Mouse (Mus musculus): ENCODE results near the gene Kif5c.
A peak's percentile ranks its signal among the peaks of the same experiment; 100 is the strongest.

Kif5c gene

DNA sequence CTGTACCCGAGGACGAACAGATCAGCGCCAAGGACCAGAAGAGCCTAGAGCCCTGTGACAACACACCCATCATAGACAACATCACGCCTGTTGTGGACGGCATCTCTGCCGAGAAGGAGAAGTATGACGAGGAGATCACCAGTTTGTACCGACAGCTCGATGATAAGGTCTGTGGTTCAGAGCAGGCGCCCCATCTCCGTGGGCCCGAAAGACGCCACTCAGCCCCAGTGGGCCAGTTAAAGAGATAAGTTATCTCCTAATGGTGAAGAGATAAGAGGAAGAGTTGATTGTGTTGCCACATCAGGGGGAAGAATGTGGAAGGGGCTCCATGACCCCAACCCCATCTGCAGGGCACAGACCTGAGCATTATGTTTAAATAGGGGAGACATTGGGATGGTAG is 103.9 kb downstream of the Kif5c start:
- DNase-seq: no peak

DNA sequence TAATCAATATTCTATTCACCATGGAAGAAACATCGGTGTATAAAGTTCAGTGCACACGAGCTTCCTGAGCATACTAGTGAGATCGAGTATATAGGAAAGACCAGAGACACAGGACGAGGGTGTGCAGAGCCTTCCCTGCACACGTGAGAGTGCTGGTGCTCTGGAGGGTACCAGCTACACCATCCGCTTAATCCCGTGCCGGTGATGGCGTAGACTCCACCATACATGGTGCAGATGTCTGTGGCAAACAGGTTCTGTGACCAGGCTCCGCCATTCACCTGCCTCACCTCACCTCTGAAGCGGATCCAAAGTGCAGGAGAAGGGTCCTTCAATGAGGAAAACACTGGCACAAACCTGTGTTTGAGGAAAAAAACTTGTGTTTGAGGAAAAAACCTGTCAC is 107.6 kb downstream of the Kif5c start:
- peak; percentile 44 for DNase-seq

DNA sequence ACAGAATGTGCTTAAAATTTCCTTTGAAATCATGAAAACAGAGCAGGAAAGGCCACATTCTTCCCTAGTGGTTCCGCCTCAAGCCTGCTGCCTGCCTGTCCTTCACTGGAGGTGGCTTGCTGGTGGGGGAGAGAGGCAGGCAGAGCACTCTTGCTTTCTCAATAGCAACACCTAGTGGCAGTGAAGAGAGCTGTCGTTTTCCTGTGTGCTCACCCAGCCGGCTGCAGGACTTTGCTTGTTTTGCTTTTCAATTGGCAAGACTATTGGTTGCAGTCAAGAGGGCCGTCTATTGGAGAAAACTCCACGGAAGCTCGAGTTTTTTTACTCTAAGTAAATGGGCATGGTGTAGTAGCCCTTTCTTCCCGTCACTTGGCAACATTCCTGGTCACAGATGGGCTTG is 108.1 kb downstream of the Kif5c start:
- DNase-seq: peak; percentile 88

GRCm38 (mm10) chr2:49727686-49728085 is 108.6 kb downstream of the Kif5c start:
- DNase-seq: no peak

DNA sequence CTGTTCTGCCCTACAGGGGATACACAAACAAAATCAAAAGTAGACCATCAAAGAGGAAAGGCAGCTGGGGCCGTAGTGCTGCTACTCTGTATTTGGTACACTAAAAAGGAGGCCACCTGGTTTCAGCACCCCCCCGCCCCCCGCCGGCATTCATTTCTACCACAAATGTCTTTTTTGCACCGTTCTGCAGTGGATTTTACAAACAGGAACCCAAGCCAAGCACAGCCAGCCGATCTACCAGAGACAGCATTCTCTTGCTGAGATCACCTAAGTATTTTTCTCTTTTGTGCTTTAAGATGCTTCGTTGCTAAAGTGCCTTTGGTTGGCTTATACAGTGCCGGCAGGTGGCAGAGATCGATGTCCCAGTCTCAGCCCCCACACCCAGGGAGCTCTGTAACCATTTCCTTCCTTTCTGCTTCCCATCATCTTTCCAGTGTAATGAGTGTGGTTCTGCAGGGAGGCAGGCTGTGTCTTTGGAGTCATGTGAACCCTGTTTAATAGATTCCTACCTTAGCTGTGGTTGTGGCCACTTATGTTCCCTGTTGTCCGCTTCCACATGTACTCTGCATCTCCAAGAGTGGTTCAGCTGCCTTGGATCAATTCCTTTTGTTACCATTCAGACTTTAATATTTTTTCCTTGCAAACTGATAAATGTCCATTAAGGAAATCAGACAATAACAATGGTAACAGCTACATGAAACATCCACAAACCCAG is 110.0 kb downstream of the Kif5c start:
- DNase-seq: no peak

DNA sequence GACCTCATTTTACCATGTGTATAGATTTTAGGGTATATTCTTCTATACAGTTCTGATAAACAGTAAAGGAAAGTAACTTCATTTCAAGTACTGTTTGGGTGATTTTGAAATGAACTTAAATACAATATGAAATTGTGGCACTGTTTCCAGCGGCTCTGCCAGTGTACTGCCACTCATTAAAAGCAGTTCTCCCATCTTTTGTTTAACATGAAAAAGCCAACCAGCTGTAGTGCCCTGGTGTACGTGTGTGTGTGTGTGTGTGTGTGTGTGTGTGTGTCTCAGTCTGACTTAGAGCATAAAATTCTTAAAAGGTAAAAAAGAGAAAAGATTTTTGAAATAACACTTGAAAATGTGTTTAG is 110.5 kb downstream of the Kif5c start:
- no peak for DNase-seq

GRCm38 (mm10) chr2:49730183-49730582 is 111.1 kb downstream of the Kif5c start:
- DNase-seq: no peak

GRCm38 (mm10) chr2:49732745-49733655 is 113.9 kb downstream of the Kif5c start:
- DNase-seq: no peak

- no peak for DNase-seq
Measured at GRCm38 (mm10) chr2:49733656-49734008, 114.5 kb downstream of the Kif5c start.

DNA sequence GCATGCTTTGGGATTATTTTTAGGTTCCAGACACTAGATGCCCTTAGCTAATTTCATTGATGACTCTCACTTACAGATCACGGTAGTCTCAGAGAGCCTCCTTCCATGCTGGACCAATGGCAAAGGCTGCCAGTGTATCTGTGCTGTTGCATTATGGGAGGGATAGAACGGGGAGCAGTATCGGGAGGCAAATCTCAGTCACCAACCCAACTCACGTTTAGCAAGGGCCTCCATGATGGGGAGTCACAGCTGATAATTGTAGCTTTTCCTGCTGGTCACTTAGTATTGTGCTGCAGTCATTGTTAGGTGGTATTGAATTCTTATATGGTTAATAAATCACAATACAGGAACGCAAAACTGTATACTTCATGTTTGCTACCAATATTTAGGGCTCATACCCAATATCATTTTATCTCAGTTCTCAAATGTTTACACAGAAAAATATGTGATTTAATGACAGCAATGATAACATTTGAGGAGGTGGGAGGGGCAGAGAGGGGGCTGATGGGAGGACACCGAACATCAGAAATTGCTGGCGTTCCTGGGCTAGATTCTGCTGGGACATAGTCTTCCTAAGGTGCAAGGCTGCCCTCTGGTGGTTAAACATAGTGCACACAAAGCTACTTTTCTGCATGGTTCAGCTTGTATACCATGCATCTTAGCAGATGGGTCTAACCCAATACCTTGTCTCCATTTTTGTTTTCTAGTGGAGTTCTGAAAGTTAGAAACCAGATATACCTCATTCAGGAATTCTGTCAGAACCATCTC is 115.1 kb downstream of the Kif5c start:
- peak; percentile 78 for DNase-seq

GRCm38 (mm10) chr2:49735386-49735785 is 116.3 kb downstream of the Kif5c start:
- DNase-seq: no peak

DNA sequence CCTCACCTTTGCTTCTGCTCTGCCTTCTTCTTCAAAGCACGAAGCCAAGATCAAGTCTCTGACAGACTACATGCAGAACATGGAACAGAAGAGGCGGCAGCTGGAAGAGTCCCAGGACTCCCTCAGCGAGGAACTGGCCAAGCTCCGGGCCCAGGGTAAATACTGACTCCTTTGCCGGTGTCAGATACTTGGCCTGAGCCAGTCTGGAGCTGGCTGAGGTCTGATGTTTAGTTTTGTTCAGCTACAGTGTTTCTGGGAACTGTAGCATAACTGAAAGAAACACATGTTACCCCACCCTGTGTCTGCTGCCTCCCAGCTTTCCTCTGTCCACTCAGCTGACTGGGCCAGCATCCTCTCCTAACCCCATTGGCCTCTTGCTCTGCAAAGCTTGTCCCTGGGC is 119.9 kb downstream of the Kif5c start:
- peak; percentile 85 for DNase-seq

GRCm38 (mm10) chr2:49741026-49741425 is 121.9 kb downstream of the Kif5c start:
- DNase-seq: no peak

- peak; percentile 84 for DNase-seq
Measured at GRCm38 (mm10) chr2:49741895-49742734, 123.0 kb downstream of the Kif5c start.

GRCm38 (mm10) chr2:49742919-49743318 is 123.8 kb downstream of the Kif5c start:
- DNase-seq: no peak

- no peak for DNase-seq
Measured at GRCm38 (mm10) chr2:49743775-49744174, 124.7 kb downstream of the Kif5c start.

DNA sequence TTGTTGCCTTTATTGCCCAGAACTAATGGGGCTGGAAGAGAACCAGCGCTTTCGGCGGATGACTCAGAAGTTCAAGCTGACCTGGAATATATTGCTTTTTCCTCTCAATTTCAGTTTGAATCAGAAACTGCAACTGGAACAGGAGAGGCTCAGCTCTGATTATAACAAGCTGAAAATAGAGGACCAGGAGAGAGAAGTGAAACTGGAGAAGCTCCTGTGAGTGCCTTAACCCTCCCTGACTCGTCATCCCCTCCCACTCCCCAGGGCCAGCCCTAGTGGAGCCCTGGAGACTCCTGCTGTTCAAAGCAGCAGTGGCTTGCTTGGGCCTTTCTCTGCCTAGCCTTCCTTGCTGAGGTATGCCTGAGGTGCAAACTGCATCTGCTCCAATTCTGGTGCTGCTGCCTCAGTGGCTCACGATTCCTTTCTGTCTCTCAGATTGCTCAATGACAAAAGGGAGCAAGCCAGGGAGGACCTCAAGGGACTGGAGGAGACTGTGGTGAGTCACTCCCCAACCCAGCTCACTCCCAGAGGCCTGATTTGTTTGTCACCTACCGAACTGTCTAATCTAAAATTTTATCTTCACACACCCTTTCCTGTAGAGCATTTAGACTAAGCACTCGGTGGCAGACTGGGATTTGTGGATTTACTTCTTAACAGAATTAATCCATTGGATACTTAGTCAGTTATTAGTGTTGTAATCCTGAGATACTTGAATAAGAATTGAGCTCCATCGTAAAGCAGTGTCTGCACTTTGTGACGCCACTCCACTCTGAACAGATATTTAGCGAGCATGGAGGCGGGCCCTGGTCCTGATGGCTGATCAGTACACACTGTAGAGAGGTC is 125.4 kb downstream of the Kif5c start:
- DNase-seq: no peak

DNA sequence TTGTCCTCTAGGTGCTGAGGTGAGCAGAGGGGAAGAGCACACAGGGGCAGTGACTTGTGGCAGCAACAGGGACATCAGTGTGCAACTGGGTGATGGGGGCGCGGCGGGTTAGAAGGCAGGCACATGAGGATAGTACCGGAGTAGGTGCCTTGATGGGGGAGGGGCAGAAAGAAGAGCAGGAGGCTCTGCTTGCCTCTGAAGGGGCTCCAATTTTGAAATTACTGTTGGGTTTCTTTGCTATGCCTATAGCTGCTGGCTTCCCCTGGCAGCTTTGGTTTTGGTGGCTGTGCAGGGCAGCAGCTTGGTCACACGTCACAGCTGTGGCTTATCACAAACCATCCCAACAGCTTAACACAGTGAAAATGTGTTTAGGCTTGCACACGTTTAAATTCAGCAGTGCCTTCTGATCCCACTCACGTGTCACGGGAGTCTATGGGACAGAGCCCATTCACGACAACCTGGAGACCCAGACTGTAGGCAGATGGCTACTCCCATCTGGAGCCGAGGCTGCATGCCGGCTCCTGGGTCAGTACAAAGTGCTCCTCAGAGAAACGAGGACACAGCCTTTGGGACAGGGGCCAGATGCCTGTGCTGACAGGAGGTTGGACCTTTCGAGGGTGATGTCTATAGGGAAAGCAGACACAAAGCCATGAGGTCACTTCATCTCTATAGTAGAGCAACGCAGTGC is 126.1 kb downstream of the Kif5c start:
- peak; percentile 93 for DNase-seq

DNA sequence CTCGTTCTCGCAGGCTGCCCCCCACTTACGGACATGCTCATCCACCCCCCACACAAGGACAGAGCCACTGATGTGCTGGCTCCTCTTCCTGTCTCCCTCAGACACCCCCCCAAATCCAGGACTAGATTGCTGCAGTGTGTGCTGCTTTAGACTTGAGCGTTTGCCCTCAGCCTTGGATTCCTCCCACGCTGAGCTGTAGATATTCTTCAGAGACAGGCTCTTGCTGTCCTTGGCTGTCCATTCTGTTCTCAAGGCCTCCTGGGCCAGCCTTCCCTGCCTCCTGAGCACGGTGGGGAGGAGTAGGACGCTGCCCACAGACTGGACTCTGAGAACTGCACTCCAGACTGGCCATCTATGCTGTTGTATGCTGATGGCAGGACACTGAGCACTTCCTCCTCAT is 127.8 kb downstream of the Kif5c start:
- peak; percentile 40 for DNase-seq

GRCm38 (mm10) chr2:49747670-49748069 is 128.6 kb downstream of the Kif5c start:
- no peak for DNase-seq
